In genomic region chr6:128839921-128840320, GRCm38 (mm10) we compare ENCODE assay signal across 9 mouse cellular contexts. TPM values are rescaled to one million over a fixed set of nuclear protein-coding genes. Genes with fewer than 3 reads are reported as not detected.
DNase-seq lines count a peak whose midpoint lies in the region; ATAC-seq and TF ChIP-seq lines count a peak whose summit lies in the region.
"Had no signal": no experiment of that assay in that cellular context is flagged by ENCODE, and none has a peak within 500 bp of the region (broad histone marks: within the 10 kb centered on the region; RNA-seq: fewer than 3 reads in every experiment).

No protein-coding gene starts in this region.

- TF ChIP-seq POLR2A in CH12.LX (IDR thresholded peaks at IDR 0.05; ENCODE audit: low read depth, low read length): no peak

- no peaks in the 10 kb centered on the region for H3K36me3 ChIP-seq in erythroblast, embryonic 14.5 days (ENCODE audit: control insufficient read depth)
- H3K36me3 ChIP-seq in CH12.LX (replicated peaks in 1 of 2; ENCODE audit: control insufficient read depth in 1 of 2, insufficient read depth in 1 of 2, low read length in 1 of 2): no peaks in the 10 kb centered on the region
- no peaks in the 10 kb centered on the region for H3K36me3 ChIP-seq in hindbrain, embryonic 10.5 days
- H3K36me3 ChIP-seq: G1E had no signal

- TF ChIP-seq EP300 in CH12.LX (IDR thresholded peaks at IDR 0.05; ENCODE audit: low read length): no peak

- H3K4me2 ChIP-seq in CH12.LX (ENCODE audit: insufficient read depth, low read depth, poor library complexity, severe bottlenecking): peak overlapping the region; percentile 75

- TF ChIP-seq RAD21 in CH12.LX (IDR thresholded peaks at IDR 0.05; ENCODE audit: low read depth, low read length): no peak

- no peak overlapping the region for H3K9ac ChIP-seq in CH12.LX (ENCODE audit: insufficient read depth, low read depth)

- peaks cover 66% of the 10 kb centered on the region for H3K4me1 ChIP-seq in erythroblast, embryonic 14.5 days (ENCODE audit: control insufficient read depth)
- H3K4me1 ChIP-seq in CH12.LX (ENCODE audit: control insufficient read depth in 1 of 2, insufficient read depth in 2 of 2): peaks cover 8 to 43% of the 10 kb centered on the region in 2 experiments
- H3K4me1 ChIP-seq in hindbrain, embryonic 10.5 days (replicated peaks): peaks cover 30% of the 10 kb centered on the region

- no peak for ATAC-seq in erythroblast, adult 5-6 weeks (replicated peaks; ENCODE audit: low FRiP score, poor library complexity, severe bottlenecking)
- ATAC-seq in megakaryocyte, adult 5-6 weeks (ENCODE audit: poor library complexity, severe bottlenecking): 0 out of 2 replicates have a peak, but pooled peaks have one; percentile 7
- ATAC-seq in activated CD4-positive, CD25-positive, alpha-beta regulatory T cell, adult 4 months: no peak

- TF ChIP-seq CTCF in CH12.LX (conservative IDR thresholded peaks at IDR 0.05 in 1 of 2, IDR thresholded peaks at IDR 0.05 in 1 of 2; ENCODE audit: low read depth in 2 of 2, low read length in 2 of 2): no peak

- peak; percentile 76 for DNase-seq in CH12.LX (ENCODE audit: extremely low read depth)
- DNase-seq in hindbrain, embryonic 10.5 days (ENCODE audit: low spot score): peak; percentile 15
- DNase-seq in ovary, adult 18-20 months (ENCODE audit: low spot score): no peak
- DNase-seq in right cerebral cortex, adult 2 months (ENCODE audit: low spot score in 2 of 2): no peak

- in situ Hi-C loops in CH12.LX (cut with MboI; ENCODE audit: low pct_ligation_motif_present, low pct_unique_long_range_greater_than_20kb, low sequenced_read_pairs): loop anchor here (5.0 to 25.0 kb wide), 4 partner anchors 33 to 522 kb away; no protein-coding TSS in a partner anchor

- no peaks in the 10 kb centered on the region for H3K79me2 ChIP-seq in CH12.LX (replicated peaks; ENCODE audit: control insufficient read depth, extremely low read depth, insufficient read depth, poor library complexity, severe bottlenecking)

- peak overlapping the region; percentile 77 for H3K4me3 ChIP-seq in erythroblast, embryonic 14.5 days (replicated peaks)
- peak overlapping the region; percentile 14 to 91 (median 71) for H3K4me3 ChIP-seq in CH12.LX (replicated peaks in 1 of 3; ENCODE audit: low read depth in 2 of 3, low read length in 2 of 3, poor library complexity in 1 of 3)
- H3K4me3 ChIP-seq in hindbrain, embryonic 10.5 days: peak overlapping the region; percentile 75

- no peak overlapping the region for H3K27ac ChIP-seq in CH12.LX (ENCODE audit: insufficient read depth, low read depth)
- no peak overlapping the region for H3K27ac ChIP-seq in hindbrain, embryonic 10.5 days

- dilution Hi-C loops in CH12.LX (cut with MboI; ENCODE audit: extremely low pct_ligation_motif_present, extremely low pct_unique_long_range_greater_than_20kb, low sequenced_read_pairs): no loop called here

- no peaks in the 10 kb centered on the region for H3K9me3 ChIP-seq in erythroblast, embryonic 14.5 days (ENCODE audit: control insufficient read depth, low read length)
- H3K9me3 ChIP-seq in CH12.LX (replicated peaks; ENCODE audit: low read length): no peaks in the 10 kb centered on the region
- no peaks in the 10 kb centered on the region for H3K9me3 ChIP-seq in hindbrain, embryonic 10.5 days

- 73% methylated on average over 7 of the region's 7 CpGs for WGBS in hindbrain, embryonic 10.5 days

- peaks cover 4% of the 10 kb centered on the region for H3K27me3 ChIP-seq in erythroblast, embryonic 14.5 days (ENCODE audit: control insufficient read depth)
- no peaks in the 10 kb centered on the region for H3K27me3 ChIP-seq in CH12.LX (replicated peaks)
- no peaks in the 10 kb centered on the region for H3K27me3 ChIP-seq in hindbrain, embryonic 10.5 days (ENCODE audit: insufficient read depth, poor library complexity, severe bottlenecking)

TF ChIP-seq in CH12.LX, 34 proteins besides CTCF, POLR2A, EP300 and RAD21:
- TF ChIP-seq SIN3A (IDR thresholded peaks at IDR 0.05; ENCODE audit: low read length) (peak; percentile 15; the same call in 1 of the 2 replicates), MAZ (IDR thresholded peaks at IDR 0.05; ENCODE audit: low read depth, low read length) (no peak), ZMIZ1 (IDR thresholded peaks at IDR 0.05; ENCODE audit: low read depth, low read length) (no peak), MYC (IDR thresholded peaks at IDR 0.05; ENCODE audit: low read depth, low read length) (peak; percentile 39; the same call in 1 of the 2 replicates), MAX (IDR thresholded peaks at IDR 0.05; ENCODE audit: low read length) (0 out of 2 replicates have a peak, but pooled peaks have one; percentile 41), ELF1 (IDR thresholded peaks at IDR 0.05; ENCODE audit: low read depth, low read length) (peak; percentile 93), USF1 (IDR thresholded peaks at IDR 0.05; ENCODE audit: low read depth, low read length) (peak; percentile 47)

RNA-seq across cellular contexts. Expression of gene Klrb1b, which starts 13.8 kb away (rescaled TPM):
- polyA plus RNA-seq in erythroblast, embryonic 14.5 days (2012): 0.02 TPM in 1 of 2 replicates, not detected in the other
- 2.1 TPM in 1 of 2 replicates, not detected in the other for total RNA-seq in erythroblast, adult 5-6 weeks (2015; ENCODE audit: low replicate concordance)
- total RNA-seq in erythroblast, adult 5-6 weeks (2017; ENCODE audit: low replicate concordance): 0.94 TPM in 1 of 2 replicates, not detected in the other
- total RNA-seq in CH12.LX (2012; rRNA removed) (not detected in 2 replicates), CH12.LX (2014; rRNA removed) (not detected in 2 replicates)
- not detected in 2 replicates for polyA plus RNA-seq in CH12.LX (2012; ENCODE audit: insufficient read length, low read depth)
- not detected in 2 replicates for polyA plus RNA-seq in hindbrain, embryonic 10.5 days (2016; fragmentation: Nextera tagmentation; extraction: Ambion mirVana)
- total RNA-seq in megakaryocyte, adult 5-6 weeks (2015): 4.5 and 11.2 TPM in 2 replicates
- 2.6 and 3.6 TPM in 2 replicates for total RNA-seq in megakaryocyte, adult 5-6 weeks (2017)
- not detected for polyA plus RNA-seq in activated CD4-positive, CD25-positive, alpha-beta regulatory T cell, adult 4 months (2017; shearing (Covaris generic))
- polyA plus RNA-seq: G1E had no signal

RNA-seq across cellular contexts. Expression of gene Gm44511, which starts 13.8 kb away (rescaled TPM):
- not detected in 2 replicates for polyA plus RNA-seq in erythroblast, embryonic 14.5 days (2012)
- 1.7 and 3.8 TPM in 2 replicates for total RNA-seq in erythroblast, adult 5-6 weeks (2015; ENCODE audit: low replicate concordance)
- total RNA-seq in erythroblast, adult 5-6 weeks (2017; ENCODE audit: low replicate concordance): not detected in 2 replicates
- total RNA-seq in CH12.LX (2012; rRNA removed): not detected in 2 replicates
- not detected in 2 replicates for total RNA-seq in CH12.LX (2014; rRNA removed)
- not detected in 2 replicates for polyA plus RNA-seq in CH12.LX (2012; ENCODE audit: insufficient read length, low read depth)
- polyA plus RNA-seq in hindbrain, embryonic 10.5 days (2016; fragmentation: Nextera tagmentation; extraction: Ambion mirVana): not detected in 2 replicates
- total RNA-seq in megakaryocyte, adult 5-6 weeks (2015): 2.7 TPM in 1 of 2 replicates, not detected in the other
- total RNA-seq in megakaryocyte, adult 5-6 weeks (2017): 3.4 TPM in 1 of 2 replicates, not detected in the other
- polyA plus RNA-seq in activated CD4-positive, CD25-positive, alpha-beta regulatory T cell, adult 4 months (2017; shearing (Covaris generic)): not detected
- total RNA-seq: G1E had no signal
- polyA plus RNA-seq: G1E had no signal

RNA-seq across cellular contexts. Expression of gene Clec2i, which starts 47.5 kb away (rescaled TPM):
- polyA plus RNA-seq in erythroblast, embryonic 14.5 days (2012): not detected in 2 replicates
- total RNA-seq in erythroblast, adult 5-6 weeks (2015; ENCODE audit: low replicate concordance): 2.7 and 5.4 TPM in 2 replicates
- 3.8 and 4.0 TPM in 2 replicates for total RNA-seq in erythroblast, adult 5-6 weeks (2017; ENCODE audit: low replicate concordance)
- total RNA-seq in CH12.LX (2012; rRNA removed): 34.4 and 38.5 TPM in 2 replicates
- 104 and 134 TPM in 2 replicates for total RNA-seq in CH12.LX (2014; rRNA removed)
- 80.7 and 90.3 TPM in 2 replicates for polyA plus RNA-seq in CH12.LX (2012; ENCODE audit: insufficient read length, low read depth)
- not detected in 2 replicates for polyA plus RNA-seq in hindbrain, embryonic 10.5 days (2016; fragmentation: Nextera tagmentation; extraction: Ambion mirVana)
- total RNA-seq in megakaryocyte, adult 5-6 weeks (2015): 34.3 and 38.5 TPM in 2 replicates
- 58.0 and 59.7 TPM in 2 replicates for total RNA-seq in megakaryocyte, adult 5-6 weeks (2017)
- polyA plus RNA-seq in activated CD4-positive, CD25-positive, alpha-beta regulatory T cell, adult 4 months (2017; shearing (Covaris generic)): 10 to 100 TPM; 55.9 to 76.5 TPM
- polyA plus RNA-seq: G1E had no signal

RNA-seq across cellular contexts. Expression of gene Klrb1c, which starts 50.9 kb away (rescaled TPM):
- polyA plus RNA-seq in erythroblast, embryonic 14.5 days (2012): not detected in 2 replicates
- total RNA-seq in erythroblast, adult 5-6 weeks (2015; ENCODE audit: low replicate concordance): not detected in 2 replicates
- 0.68 and 1.8 TPM in 2 replicates for total RNA-seq in erythroblast, adult 5-6 weeks (2017; ENCODE audit: low replicate concordance)
- total RNA-seq in CH12.LX (2012; rRNA removed): not detected in 2 replicates
- not detected in 2 replicates for total RNA-seq in CH12.LX (2014; rRNA removed)
- not detected in 2 replicates for polyA plus RNA-seq in CH12.LX (2012; ENCODE audit: insufficient read length, low read depth)
- polyA plus RNA-seq in hindbrain, embryonic 10.5 days (2016; fragmentation: Nextera tagmentation; extraction: Ambion mirVana): not detected in 2 replicates
- total RNA-seq in megakaryocyte, adult 5-6 weeks (2015): 4.7 and 10.0 TPM in 2 replicates
- total RNA-seq in megakaryocyte, adult 5-6 weeks (2017): 6.8 and 8.4 TPM in 2 replicates
- polyA plus RNA-seq in activated CD4-positive, CD25-positive, alpha-beta regulatory T cell, adult 4 months (2017; shearing (Covaris generic)): 1 to 10 TPM; 1.5 to 3.8 TPM
- polyA plus RNA-seq: G1E had no signal

RNA-seq across cellular contexts. Expression of gene BC035044, which starts 51.0 kb away (rescaled TPM):
- polyA plus RNA-seq in erythroblast, embryonic 14.5 days (2012): not detected in 2 replicates
- total RNA-seq in erythroblast, adult 5-6 weeks (2015; ENCODE audit: low replicate concordance): 11.3 and 24.5 TPM in 2 replicates
- 14.5 and 19.4 TPM in 2 replicates for total RNA-seq in erythroblast, adult 5-6 weeks (2017; ENCODE audit: low replicate concordance)
- total RNA-seq in CH12.LX (2012; rRNA removed) (51.6 and 53.5 TPM in 2 replicates), CH12.LX (2014; rRNA removed) (121 and 124 TPM in 2 replicates)
- polyA plus RNA-seq in CH12.LX (2012; ENCODE audit: insufficient read length, low read depth): 49.4 and 49.7 TPM in 2 replicates
- polyA plus RNA-seq in hindbrain, embryonic 10.5 days (2016; fragmentation: Nextera tagmentation; extraction: Ambion mirVana): 0.98 and 1.8 TPM in 2 replicates
- 154 and 164 TPM in 2 replicates for total RNA-seq in megakaryocyte, adult 5-6 weeks (2015)
- total RNA-seq in megakaryocyte, adult 5-6 weeks (2017): 141 and 149 TPM in 2 replicates
- 1 to 10 TPM; 4.2 to 6.0 TPM for polyA plus RNA-seq in activated CD4-positive, CD25-positive, alpha-beta regulatory T cell, adult 4 months (2017; shearing (Covaris generic))
- polyA plus RNA-seq: G1E had no signal

Comparison
In these comparisons a context has a peak if more than half of its experiments do, and no peak if none do; other contexts are left out.
1. DNase-seq: peak in CH12.LX (single experiment) and hindbrain, embryonic 10.5 days (single experiment); none in ovary, adult 18-20 months (single experiment) and right cerebral cortex, adult 2 months (0 of 2).
2. RNA of gene Clec2i, which starts 47.5 kb away (polyA plus RNA-seq): 80.7 to 90.3 TPM in CH12.LX and 55.9 to 76.5 TPM in activated CD4-positive, CD25-positive, alpha-beta regulatory T cell, adult 4 months; not detected in erythroblast, embryonic 14.5 days and not detected in hindbrain, embryonic 10.5 days; every median in the first group is over 10 times any median in the second.
3. Peak in every context shown above with its lines, with median percentiles within 50 percentile points of each other: H3K4me3 ChIP-seq.